Mouse (Mus musculus): ENCODE measurements around the gene Arhgef10l.
A peak's percentile ranks its signal among the peaks of the same experiment; 100 is the strongest.
"Not testable (repeated sequence)": the region's sequence is repeated elsewhere in the genome, so short reads cannot be mapped to it uniquely, and the experiment has no call there.

- TF ChIP-seq POLR2A (IDR thresholded peaks at IDR 0.05; ENCODE audit: borderline replicate concordance, low read depth, low read length): not testable (repeated sequence)
- TF ChIP-seq CTCF (IDR thresholded peaks at IDR 0.05; ENCODE audit: low read depth, low read length): 0 out of 2 replicates have a peak, but pooled peaks have one; percentile 27
These were observed 90.9 kb downstream of the Arhgef10l start for GRCm38 (mm10) chr4:140574863-140575262.
